Mouse (Mus musculus) CH12.LX (cell line): Measurements from ENCODE around the gene Rspry1.

Experiments used
- BHLHE40 ChIP-seq: IDR thresholded peaks from 2 replicates; pipeline ENCODE4 v1.6.1; 2011; ENCODE audit warnings: mild to moderate bottlenecking, low read depth, low read length, improper control_type of control experiment
- CTCF ChIP-seq, 2 experiments: IDR thresholded peaks in 1 of 2; conservative IDR thresholded peaks in 1 of 2; 2 replicates each; pipeline ENCODE4 v1.5.1; 2011 to 2012; ENCODE audit warnings: low read depth in 2 of 2, low read length in 2 of 2, improper control_type of control experiment in 1 of 2, inconsistent platforms in 1 of 2, mild to moderate bottlenecking in 1 of 2, moderate library complexity in 1 of 2
- EP300 ChIP-seq: IDR thresholded peaks from 2 replicates; pipeline ENCODE4 v1.6.1; 2011; ENCODE audit warnings: low read length, improper control_type of control experiment
- JUND ChIP-seq: conservative IDR thresholded peaks from 2 replicates; pipeline ENCODE4 v1.6.1; 2011; ENCODE audit warnings: low read depth, low read length, improper control_type of control experiment
- MAZ ChIP-seq: IDR thresholded peaks from 2 replicates; pipeline ENCODE4 v1.6.1; 2012; ENCODE audit warnings: low read depth, mild to moderate bottlenecking, inconsistent platforms, low read length, improper control_type of control experiment, moderate library complexity
- NRF1 ChIP-seq: IDR thresholded peaks from 2 replicates; pipeline ENCODE4 v1.6.1; 2014; ENCODE audit warnings: low read depth, mild to moderate bottlenecking, inconsistent platforms, low read length, improper control_type of control experiment, moderate library complexity
- POLR2A ChIP-seq: IDR thresholded peaks from 2 replicates; pipeline ENCODE4 v1.6.1; 2011; ENCODE audit warnings: low read depth, mild to moderate bottlenecking, improper control_type of control experiment, low read length
- POLR2AphosphoS2 ChIP-seq: IDR thresholded peaks from 2 replicates; pipeline ENCODE4 v1.6.1; 2011; ENCODE audit warnings: low read depth, low read length, improper control_type of control experiment
- RCOR1 ChIP-seq: conservative IDR thresholded peaks from 2 replicates; pipeline ENCODE4 v1.6.1; 2012; ENCODE audit warnings: low read depth, mild to moderate bottlenecking, inconsistent platforms, low read length, improper control_type of control experiment
- SMC3 ChIP-seq: IDR thresholded peaks from 2 replicates; pipeline ENCODE4 v1.6.1; 2011; ENCODE audit warnings: low read depth, low read length, improper control_type of control experiment
- TBP ChIP-seq: conservative IDR thresholded peaks from 2 replicates; pipeline ENCODE4 v1.6.1; 2011; ENCODE audit warnings: low read depth, low read length, improper control_type of control experiment
- TCF12 ChIP-seq: IDR thresholded peaks from 2 replicates; pipeline ENCODE4 v1.6.1; 2014; ENCODE audit warnings: low read depth, mild to moderate bottlenecking, inconsistent platforms, low read length, improper control_type of control experiment

DNA sequence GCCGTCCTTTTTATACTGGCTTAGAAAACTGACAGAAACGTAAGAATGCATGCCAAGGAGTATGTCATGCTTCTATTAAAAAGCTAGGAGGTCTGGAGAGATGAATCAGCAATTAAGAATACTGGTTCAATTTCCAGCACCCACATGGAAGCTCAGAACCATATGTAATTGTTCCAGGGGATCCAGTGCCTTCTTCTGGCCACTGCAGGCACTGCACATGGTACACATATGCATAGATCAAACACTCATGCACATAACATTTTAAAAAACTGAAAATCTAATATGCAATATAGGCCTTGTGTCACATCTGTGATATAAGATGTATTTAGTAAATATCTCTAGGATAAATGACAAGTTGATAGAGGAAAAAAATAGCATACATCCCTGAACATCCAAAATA is 56.3 kb downstream of the Rspry1 start:
- TF ChIP-seq POLR2A: no peak
- TF ChIP-seq TBP: no peak
- TF ChIP-seq MAZ: no peak
- TF ChIP-seq BHLHE40: no peak
- no peak for TF ChIP-seq RCOR1
- TF ChIP-seq CTCF (conservative IDR thresholded peaks at IDR 0.05 in 1 of 2, IDR thresholded peaks at IDR 0.05 in 1 of 2; ENCODE audit: low read depth in 2 of 2, low read length in 2 of 2): peak in 1 of 2 experiments; percentile 52; a peak in 3 of 4 replicates
- TF ChIP-seq SMC3: peak; percentile 40
- TF ChIP-seq TCF12: no peak
- TF ChIP-seq EP300: no peak
- no peak for TF ChIP-seq POLR2AphosphoS2
- no peak for TF ChIP-seq JUND
- no peak for TF ChIP-seq NRF1
